Mouse (Mus musculus): ENCODE results near the gene Cdr2l.

The Cdr2l gene

DNA sequence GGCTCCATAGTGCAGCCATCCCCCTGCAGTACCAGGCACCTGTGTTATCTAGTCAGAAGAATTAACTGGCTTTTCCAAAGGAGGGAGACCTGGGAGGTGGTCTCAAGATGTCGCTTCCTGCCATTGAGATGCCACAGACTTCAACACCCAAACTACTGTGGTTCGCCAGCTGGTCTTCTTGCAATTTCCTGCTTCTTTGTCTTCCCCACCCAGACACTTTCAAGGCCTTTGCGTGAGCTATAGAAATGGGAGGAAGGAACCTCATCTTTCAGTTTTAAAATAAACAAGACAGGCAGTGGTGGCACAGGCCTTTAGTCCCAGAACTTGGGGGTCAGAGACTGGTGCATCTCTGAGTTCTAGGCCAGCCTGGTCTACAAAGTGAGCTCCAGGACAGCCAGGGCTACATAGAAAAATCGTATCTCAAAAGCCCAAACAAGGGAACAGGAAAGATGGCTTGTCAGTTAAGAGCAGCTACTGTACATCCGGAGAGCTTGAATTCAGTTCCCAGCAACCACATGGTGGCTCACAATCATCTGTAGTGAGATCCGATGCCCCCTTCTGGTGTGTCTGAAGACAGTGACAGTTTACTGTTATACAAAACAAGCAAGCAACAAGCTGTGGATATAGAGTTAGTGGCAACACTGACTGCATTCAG lies 26.7 kb downstream of the Cdr2l start:
- peak; percentile 72 to 80 for DNase-seq

DNA sequence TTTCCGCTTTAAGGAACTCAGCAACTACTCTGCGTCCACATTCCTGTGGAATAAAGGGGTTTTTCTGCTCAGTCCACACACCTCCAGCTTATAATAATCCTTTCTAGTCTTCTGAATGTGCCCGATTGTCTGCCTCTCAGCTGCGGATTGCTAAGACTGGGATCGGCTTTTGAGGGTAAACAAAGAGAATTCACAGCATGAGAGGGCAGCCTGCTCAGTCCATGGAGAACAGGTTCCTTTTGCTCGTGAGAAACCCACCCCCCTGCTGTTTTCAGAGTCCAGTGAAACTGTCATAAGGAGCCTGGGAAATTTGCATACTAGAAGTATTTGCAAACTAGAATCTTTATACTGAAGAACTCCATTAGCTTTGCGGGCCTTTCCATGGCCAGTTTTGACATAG lies 27.8 kb downstream of the Cdr2l start:
- DNase-seq = no peak

DNA sequence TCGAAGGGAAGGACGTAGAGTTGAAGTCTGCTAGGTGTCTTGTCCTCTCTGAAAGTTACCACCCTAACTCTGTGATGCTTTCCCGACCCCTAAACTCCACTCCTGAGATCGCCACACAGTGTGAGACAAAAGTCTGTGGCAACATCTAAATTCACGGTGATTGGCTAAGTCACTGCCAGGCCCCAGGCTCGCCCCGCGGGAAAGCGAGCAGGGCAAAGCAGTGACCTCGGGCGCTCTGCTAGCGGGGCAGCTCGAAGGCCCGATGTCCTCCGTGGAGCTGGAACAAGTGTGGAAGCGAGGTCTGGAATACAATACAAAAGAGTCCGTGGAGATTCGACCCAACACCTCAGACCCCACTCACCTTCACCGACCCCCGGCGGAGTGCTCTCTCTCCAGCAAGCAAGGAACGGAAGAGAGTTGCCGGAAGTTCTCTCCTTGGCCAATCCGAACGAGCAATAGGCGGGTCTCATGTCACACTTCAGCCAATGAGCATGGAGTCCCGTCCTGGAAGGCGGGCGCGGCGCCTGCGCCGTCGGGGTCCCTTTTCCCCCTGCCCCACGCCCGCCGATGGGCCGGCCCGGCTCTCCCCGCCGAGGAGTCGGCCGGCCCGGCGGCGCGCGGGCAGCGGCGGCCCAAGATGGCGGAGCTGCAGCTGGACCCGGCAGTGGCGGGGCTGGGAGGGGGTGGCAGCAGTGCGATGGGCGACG lies 38.0 kb downstream of the Cdr2l start, which contains the start of the genes Atp5h and Kctd2:
Gene Atp5h (minus strand): TSS at position 432 of the 707 bp plus-strand sequence.
Gene Kctd2 (plus strand): TSS at position 598 of the 707 bp plus-strand sequence.
- peak; percentile 92 to 96 for DNase-seq

DNA sequence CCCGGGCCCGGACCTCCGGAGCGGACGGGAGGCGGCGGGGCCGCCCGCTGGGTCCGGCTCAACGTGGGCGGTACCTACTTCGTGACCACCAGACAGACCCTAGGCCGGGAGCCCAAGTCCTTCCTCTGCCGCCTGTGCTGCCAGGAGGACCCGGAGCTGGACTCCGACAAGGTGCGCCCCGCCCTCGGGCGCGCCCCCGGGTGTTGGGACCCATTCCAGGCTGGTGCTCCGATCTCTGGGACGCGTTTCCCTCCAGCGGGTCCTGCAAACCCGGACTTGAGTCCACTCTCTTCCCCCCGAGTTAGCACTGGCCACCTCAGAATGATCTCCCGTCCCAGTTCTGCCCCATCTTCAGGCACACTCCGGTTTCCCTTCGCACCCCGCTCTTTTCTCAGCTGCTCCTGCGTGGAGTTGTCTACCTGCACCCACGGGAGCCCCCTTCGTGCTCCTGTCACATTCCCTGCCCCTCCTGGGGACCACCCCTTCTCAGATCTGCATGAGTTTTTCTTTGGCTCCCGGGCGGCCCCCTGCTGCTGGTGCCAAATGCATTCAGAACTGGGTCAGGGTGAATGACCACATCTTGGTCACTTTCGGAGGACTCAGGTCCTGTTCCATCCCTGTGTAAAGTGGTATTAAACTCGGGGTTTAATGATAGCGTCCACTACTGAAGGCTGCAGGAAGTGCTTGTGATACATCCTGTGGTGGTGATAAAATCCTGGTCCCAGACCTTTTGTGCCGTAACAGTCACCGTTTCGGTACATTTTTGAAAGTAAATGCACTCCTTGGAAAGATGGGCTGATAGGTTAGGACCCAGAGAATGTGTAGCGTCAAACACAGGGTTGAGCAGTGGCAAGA lies 38.8 kb downstream of the Cdr2l start:
- DNase-seq = peak; percentile 65 to 74

DNA sequence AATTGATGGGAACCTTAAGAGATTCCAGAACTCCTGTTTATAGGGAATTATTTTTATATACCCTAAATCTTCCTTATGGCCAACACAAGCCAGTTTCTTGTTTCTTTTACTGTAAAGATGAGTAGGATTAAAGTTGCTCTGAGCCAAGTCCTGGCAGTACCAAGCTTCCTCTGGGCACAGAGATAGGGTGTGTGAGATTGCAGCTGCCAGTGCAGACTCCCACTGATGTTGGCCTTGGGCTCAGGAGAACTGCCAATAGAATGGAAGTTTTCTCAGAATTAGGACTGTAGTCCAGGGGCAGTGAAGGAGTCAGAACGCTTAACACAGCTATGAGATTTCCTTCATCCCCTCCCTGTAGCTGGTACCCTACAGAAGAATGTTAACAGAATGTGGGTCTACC lies 39.6 kb downstream of the Cdr2l start:
- DNase-seq = no peak

DNA sequence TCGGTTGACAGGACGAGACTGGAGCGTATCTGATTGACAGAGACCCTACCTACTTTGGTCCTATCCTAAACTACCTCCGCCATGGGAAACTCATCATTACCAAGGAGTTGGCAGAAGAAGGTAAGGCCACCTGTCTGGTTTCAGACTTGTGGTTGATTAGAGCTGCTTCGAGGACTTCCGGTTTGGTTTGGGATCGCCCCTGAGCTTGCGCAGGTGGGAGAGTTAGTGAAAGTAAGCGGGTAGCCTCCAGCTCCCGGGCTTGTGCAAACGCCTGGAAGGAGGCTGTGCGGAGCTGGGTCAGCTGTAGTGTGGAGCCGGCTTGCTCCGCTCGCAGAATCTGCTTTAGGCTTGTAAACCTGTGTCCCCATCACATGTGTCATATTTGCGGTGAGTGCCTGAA lies 40.3 kb downstream of the Cdr2l start:
- peak in 1 of 2 experiments; percentile 47 for DNase-seq

DNA sequence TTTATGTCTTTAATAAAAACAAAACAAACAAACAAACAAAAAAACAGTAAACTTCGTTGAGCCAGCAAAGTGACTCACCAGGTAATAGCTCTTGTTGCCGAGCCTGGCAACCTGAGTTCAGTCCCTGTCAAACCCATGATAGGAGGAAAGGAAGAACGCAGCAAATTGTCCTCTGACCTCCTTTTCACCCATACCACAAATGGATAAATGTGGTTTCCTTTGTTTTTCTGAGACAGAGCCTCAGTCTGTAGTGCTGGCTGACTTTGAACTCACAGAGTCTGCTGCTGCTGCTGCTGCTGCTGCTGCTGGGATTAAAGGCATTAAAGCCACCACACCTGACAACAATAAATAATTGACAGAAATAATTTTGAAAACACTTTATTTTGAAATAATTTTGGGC lies 41.4 kb downstream of the Cdr2l start:
- DNase-seq = no peak

DNA sequence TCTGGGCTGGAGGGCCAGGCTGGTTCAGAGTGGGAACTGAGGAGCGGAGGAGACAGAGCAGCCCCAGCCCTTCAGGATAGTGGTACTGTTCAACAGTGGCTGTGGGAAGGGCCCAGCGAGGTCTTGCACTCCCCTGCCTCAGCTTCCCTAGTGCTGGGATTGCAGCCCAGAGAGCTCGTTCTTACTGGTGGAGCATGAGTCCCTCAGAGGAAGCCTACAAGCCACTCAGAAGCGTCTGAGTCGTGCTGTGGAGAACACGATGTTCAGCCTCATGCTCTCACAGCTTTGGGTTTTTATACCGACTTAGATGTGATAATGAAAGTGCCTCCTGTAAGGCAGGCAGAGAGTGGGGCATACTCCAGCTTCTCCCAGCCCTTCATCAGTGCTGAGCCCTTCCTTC lies 43.0 kb downstream of the Cdr2l start:
- peak; percentile 50 to 59 for DNase-seq

DNA sequence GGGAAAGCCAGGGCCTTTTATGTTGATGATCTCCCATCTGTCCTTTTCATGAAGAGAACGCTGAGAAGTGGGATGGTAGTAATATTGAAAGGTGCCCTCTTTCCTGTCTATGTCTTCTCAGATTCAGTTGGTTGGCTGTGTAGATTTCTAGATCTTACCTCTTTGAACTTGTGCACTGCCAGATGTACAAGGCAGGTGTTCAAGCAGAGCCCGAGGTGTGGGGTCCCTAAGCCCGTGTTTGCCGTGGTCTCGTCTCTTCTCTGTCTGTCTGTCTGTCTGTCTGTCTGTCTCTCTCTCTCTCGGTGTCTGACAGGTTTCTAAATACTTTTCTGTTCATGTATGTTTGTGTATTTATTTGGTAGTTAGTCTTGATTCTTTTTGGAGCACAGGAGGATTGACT lies 44.0 kb downstream of the Cdr2l start:
- peak in 1 of 2 experiments; percentile 71 for DNase-seq

DNA sequence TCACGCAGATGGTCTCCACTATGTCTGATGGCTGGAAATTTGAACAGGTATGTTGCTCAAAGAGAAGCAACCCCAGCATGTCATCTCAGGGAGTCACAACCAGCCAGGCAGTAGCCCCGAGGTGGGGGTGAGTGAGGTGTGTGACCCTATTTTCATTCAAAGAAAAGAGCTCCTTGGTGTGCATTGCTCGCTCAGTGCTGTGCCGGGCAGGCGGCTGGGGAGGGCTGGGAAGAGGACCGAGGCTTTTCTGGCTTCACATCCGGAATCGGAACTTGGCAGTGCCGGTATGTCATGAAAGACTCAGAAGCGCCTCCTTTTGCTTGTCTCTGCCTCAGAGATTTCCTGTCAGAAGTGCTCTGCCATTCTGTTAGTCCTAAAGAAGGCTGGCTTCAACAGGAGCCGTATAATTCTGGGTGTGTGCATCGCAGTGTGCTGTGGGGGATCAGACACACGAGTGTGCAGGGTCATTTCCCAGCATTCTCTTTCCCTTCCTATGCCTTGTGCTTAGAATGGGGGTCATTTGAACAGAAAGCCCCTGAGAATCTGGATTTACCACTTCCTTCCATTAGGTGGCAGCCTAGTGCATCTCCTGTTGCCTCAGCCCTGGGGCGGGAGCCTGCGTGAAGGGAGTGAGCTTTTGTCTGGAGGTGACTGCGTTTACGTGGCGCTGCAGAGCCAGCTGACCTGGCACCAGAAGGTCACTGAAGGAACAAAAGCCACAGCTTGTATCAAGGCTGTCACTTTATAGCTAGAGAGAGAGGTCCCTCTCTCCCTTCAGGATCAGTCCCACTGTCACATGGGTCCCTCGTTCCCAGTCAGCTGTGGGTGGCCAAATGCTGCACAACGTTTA lies 46.0 kb downstream of the Cdr2l start:
- DNase-seq = peak; percentile 75 to 80

DNA sequence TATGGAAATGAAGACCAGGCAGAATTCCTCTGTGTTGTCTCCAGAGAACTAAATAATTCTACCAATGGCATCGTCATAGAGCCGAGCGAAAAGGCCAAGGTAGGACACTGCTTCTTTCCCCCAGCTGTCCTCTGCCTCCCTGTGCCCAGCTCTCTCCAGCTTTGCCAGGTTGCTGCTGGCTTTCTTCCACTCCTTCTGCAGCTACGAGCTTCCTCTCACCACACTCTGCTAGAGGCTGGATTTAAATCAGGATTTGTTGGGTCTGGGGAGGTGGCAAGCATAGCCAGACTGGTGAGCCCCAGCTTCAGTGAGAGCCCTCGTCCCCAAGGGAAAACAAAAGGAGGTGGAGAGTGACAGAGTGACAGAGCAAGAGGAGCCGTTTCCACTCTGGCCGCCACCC lies 47.6 kb downstream of the Cdr2l start:
- no peak for DNase-seq

DNA sequence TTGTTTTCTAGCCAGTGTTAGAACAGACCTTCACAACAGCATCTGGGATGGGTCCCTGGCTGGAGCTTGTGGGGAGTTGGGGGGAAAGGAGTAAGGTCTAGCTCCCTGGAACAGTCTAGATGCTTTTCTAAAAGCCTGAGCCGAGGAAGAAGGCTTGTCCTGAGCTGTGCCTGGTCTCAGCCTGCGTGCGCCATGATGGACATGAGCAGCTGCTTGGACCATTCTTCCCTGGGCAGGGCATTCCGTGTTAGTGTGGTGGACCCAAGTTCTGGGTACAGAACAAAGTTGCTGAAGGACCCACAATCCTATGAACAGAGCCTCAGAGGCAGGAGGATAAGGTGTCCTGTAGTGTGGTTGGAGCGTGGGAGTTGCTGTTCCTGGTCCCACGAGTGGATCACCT lies 48.8 kb downstream of the Cdr2l start:
- DNase-seq = no peak

DNA sequence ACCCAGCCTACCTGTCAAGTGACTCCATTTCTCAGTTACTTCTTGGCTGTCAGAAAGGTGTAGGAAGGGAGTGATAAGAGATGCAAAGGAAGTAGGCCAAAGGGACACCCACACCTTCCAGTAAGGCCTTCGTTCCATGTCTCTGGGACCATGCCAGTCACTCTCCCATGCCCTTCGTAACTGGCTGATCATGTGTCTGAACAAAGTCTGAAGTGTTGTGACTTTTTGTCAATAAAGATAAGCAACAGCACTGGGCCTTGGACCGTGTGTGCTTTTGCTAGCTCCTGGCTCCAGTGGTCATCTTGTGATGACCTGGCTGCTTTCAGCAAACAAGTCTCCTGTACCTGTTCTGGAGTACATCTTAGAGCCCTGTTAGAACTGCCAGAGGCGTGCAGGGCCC lies 51.1 kb downstream of the Cdr2l start:
- no peak for DNase-seq

DNA sequence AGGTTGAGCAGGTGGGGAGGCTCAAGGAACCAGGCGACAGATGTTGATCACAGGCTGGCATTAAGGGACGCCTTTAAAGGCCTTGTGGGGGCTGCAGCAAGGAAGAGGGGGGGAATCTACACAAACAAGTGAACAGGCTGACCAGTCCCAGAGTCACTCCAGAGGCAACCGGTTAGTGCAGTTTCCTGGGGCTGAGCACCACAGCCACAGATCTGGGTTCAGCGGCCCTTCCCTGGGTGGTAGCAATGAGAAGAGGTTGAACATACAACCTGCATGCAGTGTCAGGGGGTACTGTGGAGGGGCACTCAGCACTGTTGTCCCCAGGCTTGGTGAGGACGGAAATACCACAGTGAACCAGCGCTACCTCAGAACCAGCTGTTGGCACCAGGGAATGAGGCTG lies 51.6 kb downstream of the Cdr2l start:
- no peak for DNase-seq

DNA sequence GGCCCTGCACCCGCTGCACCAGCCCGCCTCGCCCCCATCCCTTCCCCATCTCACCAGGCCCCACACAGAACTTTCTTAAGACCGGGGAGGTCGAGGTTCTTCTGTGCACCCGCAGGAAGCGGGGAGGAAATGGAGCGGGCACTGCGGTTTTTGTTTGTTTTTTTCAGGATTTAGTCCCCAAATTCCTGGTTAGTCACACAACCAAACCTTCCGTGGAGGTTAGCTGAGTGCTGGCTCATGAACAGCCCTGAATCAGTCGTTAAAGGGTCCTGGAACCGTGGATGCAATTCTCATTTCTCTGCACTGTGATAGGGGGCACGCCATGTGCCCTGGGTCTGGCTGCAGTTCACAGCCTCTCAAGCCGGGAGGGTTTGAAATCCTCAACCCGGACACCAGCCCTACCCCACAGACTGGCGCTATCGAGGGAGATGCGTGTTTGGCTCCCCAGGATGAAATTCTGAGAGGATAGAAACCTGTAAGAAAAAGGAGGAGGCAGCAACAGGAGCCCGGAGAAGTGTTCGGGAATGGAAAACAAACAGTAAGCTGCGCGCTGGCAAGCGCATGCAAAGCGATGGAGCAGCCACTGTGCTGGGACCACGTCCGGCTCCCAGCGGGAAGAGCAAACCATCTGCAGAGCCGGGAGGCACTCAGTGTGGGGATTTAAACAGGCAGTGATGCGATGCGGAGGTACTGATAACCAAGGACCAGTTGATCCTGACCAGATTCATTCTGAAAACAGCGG lies 54.1 kb downstream of the Cdr2l start:
- peak in 1 of 2 experiments; percentile 31 for DNase-seq

DNA sequence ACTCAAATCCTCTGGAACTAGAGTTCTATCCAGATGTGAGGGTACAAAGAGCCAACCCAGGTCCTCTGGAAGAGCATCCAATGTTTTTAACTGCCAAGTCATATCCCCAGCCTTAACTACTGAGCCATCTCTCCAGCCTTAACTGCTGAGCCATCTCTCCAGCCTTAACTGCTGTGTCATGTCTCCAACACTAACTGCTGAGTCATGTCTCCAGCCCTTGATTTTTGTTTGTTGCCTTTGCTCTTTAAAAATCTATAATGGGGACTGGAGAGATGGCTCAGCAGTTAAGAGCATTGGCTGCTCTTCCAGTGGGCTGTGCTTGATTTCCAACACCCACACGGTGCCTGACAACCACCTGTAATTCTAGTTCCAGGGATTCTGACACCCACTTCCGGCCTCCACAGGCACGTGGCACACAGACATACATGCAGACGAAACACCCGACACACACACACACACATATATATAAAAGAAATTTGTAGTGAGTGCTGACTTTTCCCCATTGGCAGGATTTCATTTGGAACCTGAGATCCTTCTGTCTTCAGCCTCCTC lies 55.9 kb downstream of the Cdr2l start:
- DNase-seq = no peak

DNA sequence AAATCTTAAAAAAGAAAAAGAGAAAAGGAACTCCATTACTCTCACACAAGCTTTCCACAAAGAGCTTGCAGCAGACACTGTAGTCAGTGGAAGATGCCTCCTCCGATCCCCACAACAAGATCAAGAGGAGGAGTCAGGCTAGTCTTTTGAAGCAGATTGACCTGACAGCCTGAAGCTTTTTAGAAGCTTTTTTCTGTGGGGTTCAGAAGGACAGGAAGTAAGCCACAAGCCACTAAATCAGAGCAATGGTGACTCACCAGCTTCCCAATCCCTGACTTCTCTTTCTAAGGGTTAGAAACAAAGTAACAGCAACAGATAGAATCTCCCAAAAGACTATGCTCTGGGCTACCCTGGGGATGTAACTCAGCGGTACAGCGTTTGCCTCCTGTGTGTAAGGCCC lies 57.6 kb downstream of the Cdr2l start:
- no peak for DNase-seq

DNA sequence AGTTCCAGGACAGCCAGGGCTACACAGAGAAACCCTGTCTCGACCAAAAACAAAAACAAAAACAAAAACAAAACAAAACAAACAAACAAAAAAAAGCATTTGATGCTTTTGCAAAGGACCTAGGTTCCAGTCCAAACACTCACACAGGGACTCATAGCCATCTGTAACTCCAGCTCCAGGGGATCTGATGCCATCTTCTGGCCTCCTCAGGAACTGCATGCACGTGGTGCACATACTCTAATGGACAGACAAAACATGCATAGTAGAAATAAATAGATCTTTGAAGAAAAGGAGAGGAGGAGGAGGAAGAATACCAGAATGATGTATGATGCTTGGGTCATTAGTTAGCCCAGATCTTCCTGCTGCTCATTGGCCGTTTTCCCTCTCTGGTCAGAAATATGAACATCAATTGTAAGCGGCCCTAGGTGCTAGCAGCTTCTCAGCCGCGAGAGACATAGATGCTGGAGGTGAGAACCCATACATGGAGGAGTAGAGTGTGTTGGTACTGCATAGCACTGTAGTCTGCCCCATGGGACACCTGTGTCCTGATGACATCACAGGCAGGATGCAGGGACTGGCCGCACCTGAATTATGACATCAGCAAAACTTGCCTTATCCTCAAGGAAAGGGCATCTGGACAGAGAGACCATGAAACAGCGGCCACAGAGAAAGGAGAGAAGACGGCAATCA lies 58.3 kb downstream of the Cdr2l start, which contains the start of gene Trim80:
Gene Trim80 (plus strand): TSS at position 640 of the 690 bp plus-strand sequence.
- no peak for DNase-seq

DNA sequence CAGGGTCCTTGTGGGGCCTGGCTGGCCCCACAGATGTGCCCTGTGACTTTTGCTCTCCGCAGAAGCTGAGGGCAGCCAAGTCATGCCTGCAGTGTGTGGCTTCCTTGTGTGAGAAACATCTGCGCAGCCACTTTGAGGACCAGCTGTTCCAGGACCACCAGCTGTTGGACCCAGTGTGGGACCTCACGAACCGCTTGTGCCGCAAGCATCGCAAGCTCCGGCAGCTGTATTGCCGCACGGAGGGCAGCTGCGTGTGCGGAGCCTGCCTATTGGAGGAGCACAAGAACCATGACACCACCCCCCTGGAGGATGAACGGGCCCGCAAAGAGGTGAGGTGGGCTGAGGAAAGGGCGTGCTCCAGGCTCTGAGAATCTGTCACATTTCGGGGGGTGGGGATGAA lies 59.7 kb downstream of the Cdr2l start:
- DNase-seq = peak in 1 of 2 experiments; percentile 68
